Mouse (Mus musculus) megakaryocyte, embryonic 14.5 days (primary cell): ENCODE results near the gene Ankrd1.

ENCODE experiments used
- FLI1 ChIP-seq: IDR thresholded peaks from 2 replicates; pipeline ENCODE4 v1.6.1; 2012; ENCODE audit warnings: low read length, inconsistent platforms, mixed read lengths
- GATA1 ChIP-seq: IDR thresholded peaks from 3 replicates; pipeline ENCODE4 v1.6.1; 2012; ENCODE audit warnings: mixed read lengths, low read length, inconsistent platforms, borderline replicate concordance

DNA sequence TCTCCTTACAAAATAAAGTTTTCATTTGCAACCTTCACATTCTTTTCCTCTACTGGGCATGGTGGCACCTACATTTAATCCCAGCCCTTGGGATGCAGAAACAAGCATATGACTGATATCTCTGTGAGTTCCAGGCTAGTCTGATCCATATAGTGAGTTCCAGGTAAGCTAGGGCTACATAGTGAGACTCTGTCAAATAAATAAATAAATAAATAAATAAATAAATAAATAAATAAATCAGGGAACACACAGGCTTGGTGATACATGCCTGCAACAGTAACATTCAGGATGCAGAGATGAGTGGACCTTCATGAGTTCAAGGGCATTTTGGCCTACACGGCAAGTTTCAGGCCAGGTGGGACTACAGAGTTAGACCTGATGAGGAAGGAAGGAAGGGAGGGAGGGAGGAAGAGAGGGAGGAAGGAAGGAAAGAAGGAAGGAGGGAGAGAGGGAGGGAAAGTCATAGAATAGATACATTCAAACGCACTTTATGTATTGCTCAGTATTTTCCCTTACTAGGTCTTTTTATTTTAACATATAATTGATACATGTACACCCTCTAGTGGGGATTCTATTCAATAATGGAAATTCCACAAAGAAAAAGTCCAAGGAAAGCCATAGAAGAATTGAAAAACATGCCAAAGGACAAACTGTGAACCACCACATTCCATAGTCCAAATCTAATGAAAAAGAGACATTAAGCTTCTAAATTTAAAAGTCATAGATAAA lies 56.9 kb downstream of the Ankrd1 start:
- TF ChIP-seq FLI1, result no peak
- no peak for TF ChIP-seq GATA1
